Mouse (Mus musculus) cortical plate, adult 2 months (tissue): ENCODE data around the gene Tagln. TPM values are rescaled to one million over a fixed set of nuclear protein-coding genes. Genes with fewer than 3 reads are reported as not detected.
A peak's percentile ranks its signal among the peaks of the same experiment; 100 is the strongest.

ENCODE experiments used
- H3K27ac ChIP-seq: fragments of 200-500 bp; 2 replicates; pipeline ENCODE4 v1.5.1; 2012; ENCODE audit warnings: low read length, control low read depth, inconsistent platforms; ENCODE audit not compliant: insufficient read depth
- H3K4me1 ChIP-seq: fragments of 200-500 bp; 2 replicates; pipeline ENCODE4 v1.6.1; 2011; ENCODE audit warnings: low read length; ENCODE audit not compliant: control insufficient read depth, insufficient read depth
- H3K4me3 ChIP-seq: fragments of 200-500 bp; 2 replicates; pipeline ENCODE4 v1.5.1; 2011; ENCODE audit warnings: mild to moderate bottlenecking, low read length, control low read depth; ENCODE audit not compliant: insufficient read depth
- CTCF ChIP-seq: fragments of 200-500 bp; IDR thresholded peaks from 2 replicates; pipeline ENCODE4 v1.5.1; 2011; ENCODE audit warnings: mild to moderate bottlenecking, control low read depth, low read length; ENCODE audit not compliant: insufficient read depth; ENCODE audit errors: extremely low read depth
- POLR2A ChIP-seq: fragments of 200-500 bp; IDR thresholded peaks from 2 replicates; pipeline ENCODE4 v1.6.1; 2011; ENCODE audit warnings: mild to moderate bottlenecking, low read length, control low read depth; ENCODE audit not compliant: insufficient read depth; ENCODE audit errors: extremely low read depth
- polyA plus RNA-seq: library from polyadenylated mRNA; depleted of rRNA; stranded (reverse); fragments of >200 nt; gene quantifications from 2 replicates; pipeline ENCODE4 v1.2.3, GENCODE M21; 2012; rRNA removed

The Tagln gene
- 16.0 and 18.3 TPM in 2 replicates for polyA plus RNA-seq

DNA sequence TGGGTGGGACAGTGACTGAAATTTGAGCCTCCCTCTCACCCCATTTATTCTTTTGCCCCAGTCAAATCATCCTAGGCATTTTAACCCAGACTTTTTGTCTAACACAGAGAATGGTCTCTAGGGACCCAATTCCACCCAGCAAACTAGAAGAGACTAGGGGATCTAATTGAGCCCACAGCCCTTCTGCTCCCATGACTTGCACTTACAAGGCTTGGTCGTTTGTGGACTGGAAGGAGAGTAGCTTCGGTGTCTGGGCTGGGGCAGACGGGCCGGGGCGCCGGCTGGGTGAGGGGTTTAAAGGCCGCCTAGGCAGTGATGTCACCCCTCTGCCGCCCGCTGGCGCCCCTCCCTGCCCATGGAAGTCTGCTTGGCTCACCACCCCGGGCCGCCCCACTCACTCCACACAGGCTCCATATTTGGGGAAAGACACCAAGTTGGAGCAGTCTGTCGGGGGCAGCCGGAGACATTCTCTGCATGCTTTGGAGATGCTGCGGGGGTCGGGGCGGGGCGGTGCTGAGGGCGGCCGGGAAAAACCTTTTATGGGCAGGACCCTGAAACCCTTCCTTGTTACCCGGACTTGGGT lies at the start of gene Tagln:
Gene Tagln, minus strand, starts transcription at position 431 of the 583 bp plus-strand sequence.
- Histone ChIP-seq H3K4me3 (no peak within 1 kb of the TSS), H3K27ac (no peak within 1 kb of the TSS), H3K4me1 (peaks cover 3% of the 10 kb centered on the region)
- TF ChIP-seq POLR2A (no peak), CTCF (no peak)

DNA sequence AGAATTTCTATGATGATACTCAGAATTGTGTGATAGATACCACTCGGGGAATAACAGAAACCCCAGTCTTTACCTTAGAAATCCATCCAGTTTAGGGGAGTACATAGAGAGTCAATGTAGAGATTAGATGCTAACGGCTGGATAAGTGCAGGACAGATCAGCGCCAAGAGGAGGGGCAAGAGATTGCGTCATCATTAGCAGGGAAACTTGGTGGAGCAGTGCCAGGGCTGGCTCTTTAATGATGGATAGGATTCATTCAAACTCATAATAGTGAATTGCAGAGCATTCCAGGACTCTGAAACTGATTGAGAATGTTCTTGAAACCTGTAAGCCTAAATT lies 49.3 kb upstream of the Tagln start:
- peak overlapping the region; percentile 56 for H3K4me3 ChIP-seq
- TF ChIP-seq POLR2A (no peak), CTCF (no peak)
- peak overlapping the region; percentile 30 for H3K27ac ChIP-seq
- no peaks in the 10 kb centered on the region; the same call in 1 of the 2 replicates for H3K4me1 ChIP-seq

DNA sequence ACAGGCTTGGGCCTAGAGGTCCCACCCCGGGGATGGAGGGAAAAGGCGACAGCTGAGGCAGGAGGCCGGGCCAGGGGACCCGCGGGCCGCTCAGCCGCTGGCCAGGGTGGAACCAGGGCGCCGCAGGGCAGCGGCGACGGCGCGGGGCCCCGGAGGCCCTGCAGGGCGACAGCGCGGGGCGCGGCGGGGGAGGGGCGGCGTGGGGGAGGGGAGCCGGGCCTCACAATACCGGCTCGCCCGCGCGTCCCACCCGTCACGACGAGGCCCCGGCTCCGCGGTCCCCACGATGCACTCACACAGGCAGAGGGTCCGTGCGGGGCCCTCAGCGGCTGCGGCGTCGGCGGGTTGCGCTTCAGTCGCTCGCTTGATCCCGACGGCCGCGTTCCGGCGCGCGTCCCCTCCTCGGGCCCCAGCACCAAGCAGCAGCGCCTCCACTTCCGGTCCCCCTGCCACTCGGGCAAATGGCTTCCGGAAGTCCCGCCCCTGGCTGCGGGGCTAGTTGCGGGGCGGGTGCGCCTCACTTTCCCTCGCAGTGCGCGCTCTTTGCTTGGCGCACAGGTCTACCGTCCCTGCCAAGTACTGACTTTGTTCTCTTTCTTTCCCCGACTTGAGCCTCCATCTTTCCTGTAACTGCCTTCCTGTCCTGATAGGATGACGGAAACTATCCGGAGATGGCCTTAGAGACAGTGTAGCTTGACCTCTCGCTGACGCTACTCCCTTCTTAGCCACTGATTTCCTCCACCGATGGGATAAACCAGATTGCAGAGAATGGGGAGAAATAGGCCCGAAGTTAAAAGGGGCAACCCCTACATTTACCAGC lies 48.8 kb upstream of the Tagln start:
- peak; percentile 89 for TF ChIP-seq POLR2A
- TF ChIP-seq CTCF, result no peak
- Histone ChIP-seq H3K27ac (peak overlapping the region; percentile 30), H3K4me3 (peak overlapping the region; percentile 56), H3K4me1 (no peaks in the 10 kb centered on the region; the same call in 1 of the 2 replicates)

DNA sequence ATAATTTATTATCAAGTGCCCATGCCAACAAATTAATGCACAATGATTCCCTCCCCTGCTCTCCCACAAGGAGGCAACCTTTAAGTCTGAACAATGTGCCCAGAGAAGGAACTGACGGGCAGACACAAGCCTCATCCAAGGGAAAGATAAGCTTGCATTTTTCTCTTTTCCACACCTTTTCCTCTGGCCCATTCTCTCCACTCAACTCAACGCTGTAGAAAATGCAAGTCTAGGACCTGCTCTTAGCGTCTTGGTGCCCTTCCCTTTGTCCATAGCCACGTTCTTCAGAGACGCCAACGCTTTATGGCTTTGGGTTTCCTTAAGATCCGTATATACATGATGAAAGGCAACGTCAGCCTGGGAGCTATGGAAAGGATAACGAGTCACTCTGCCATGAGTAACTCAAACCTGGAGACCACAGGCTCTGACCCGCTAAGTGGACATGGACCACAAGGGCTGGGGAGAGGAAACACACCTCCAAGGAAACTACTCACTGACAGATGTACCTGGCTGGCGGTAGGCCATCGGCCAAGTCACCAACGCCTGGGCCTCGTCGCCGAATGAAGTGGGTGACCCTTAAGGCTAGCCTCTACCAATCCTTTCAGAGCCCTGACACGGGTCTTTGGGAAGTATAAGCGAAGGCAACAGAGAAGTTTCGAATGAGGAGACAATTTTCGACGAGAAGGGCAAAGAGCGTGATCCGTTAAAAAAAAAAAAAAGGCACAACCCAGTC lies 48.0 kb upstream of the Tagln start:
- TF ChIP-seq POLR2A, result no peak
- TF ChIP-seq CTCF, result no peak
- Histone ChIP-seq H3K4me1 (no peaks in the 10 kb centered on the region; the same call in 1 of the 2 replicates), H3K4me3 (peak overlapping the region; percentile 56), H3K27ac (0 out of 2 replicates have a peak overlapping the region, but pooled peaks have one; percentile 10)

DNA sequence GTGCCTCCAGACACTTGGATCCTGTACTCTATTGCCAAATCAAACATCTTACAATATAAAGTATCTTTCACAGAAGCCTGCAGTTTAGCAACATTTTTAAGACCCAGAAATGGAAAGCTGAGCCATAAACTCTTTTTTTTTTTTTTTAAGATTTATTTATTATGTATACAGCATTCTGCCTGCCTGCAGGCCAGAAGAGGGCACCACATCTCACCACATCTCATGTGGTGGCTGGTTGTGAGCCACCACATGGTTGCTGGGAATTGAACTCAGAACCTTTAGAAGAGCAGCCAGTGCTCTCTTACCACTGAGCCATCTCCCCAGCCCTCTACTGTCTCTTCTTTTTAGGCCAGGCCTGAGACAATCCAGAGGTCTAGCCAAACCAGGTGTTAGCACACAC lies 45.5 kb upstream of the Tagln start:
- H3K4me1 ChIP-seq, result no peaks in the 10 kb centered on the region; the same call in 1 of the 2 replicates
- H3K4me3 ChIP-seq, result no peak overlapping the region
- TF ChIP-seq POLR2A (no peak), CTCF (no peak)
- no peak overlapping the region for H3K27ac ChIP-seq

DNA sequence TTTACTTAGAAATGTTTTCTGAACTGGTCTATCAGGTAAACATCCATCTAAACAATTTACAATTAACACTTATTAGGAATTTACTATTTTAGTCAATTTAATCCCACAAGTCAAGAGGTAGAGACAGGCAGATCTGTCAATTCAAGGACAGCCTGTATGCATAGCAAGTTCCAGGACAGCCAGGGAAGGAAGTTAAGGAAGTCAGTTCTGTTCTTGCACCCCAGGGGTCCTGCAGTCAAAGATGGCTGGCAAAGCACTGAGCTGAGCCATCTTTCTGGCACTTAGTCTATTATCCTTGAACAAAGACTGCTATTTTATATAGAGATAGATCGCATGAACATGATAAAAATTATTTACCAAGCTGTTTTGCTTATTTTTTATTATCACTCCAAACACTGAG lies 44.8 kb upstream of the Tagln start:
- TF ChIP-seq POLR2A, result no peak
- TF ChIP-seq CTCF, result no peak
- Histone ChIP-seq H3K4me3 (no peak overlapping the region), H3K27ac (no peak overlapping the region), H3K4me1 (no peaks in the 10 kb centered on the region; the same call in 1 of the 2 replicates)

DNA sequence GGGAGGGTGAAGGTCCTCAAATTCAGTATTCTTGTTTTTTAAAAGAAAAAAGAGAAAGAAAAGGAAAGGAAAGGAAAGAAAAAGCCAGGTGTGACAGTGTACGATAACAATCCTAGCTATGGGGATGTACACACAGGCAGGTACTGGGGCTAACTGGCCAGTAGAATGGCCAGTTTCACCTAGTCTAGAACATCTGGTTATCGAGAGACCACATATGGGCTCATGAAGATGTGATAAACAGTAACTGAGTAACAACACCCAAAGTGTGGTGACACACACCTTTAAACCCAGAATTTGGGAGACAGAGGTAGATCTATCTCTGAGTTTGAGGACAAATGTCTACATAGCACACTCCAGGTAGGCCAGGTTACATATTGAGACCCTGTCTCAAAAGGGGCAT lies 43.9 kb upstream of the Tagln start:
- Histone ChIP-seq H3K27ac (no peak overlapping the region), H3K4me3 (no peak overlapping the region), H3K4me1 (no peaks in the 10 kb centered on the region; the same call in 1 of the 2 replicates)
- TF ChIP-seq POLR2A (no peak), CTCF (no peak)

DNA sequence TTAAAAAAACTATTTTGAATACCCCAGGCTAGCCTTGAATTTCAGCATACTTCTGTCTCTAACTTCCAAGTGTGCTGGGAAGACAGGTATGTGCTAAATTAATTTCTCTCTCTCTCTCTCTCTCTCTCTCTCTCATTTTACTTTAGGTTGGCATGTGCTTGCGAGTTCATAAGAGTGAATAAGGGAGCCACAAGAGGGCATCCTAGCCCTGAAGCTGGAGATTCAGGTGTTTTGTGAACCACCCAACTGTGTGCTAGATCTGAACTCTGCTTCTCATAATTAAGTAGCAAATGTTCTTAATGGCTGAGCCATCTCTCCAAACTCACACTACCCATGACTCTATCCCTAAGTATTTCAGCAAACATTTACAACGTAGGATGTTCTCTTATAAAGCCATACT lies 41.0 kb upstream of the Tagln start:
- no peak for TF ChIP-seq POLR2A
- TF ChIP-seq CTCF, result peak; percentile 34
- Histone ChIP-seq H3K27ac (no peak overlapping the region), H3K4me3 (no peak overlapping the region), H3K4me1 (no peaks in the 10 kb centered on the region; the same call in 1 of the 2 replicates)

DNA sequence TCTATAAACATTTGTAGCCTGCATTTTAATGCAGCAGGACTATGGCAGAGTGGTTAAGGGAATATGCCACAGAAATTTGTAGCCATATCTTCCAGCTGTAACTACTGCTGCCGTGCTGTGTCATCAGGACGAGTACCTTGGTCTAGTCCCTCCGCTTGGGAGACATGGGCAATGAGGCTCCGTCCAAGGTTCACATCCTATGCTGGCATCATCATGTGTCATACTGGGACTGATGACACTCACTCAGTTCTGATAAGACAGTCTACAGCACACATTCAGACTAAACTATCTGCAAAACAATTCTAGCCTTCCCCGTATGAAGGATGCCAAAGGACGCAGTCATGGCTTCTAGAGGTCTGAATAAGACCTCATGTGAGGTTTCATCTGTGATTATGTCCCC lies 27.7 kb upstream of the Tagln start:
- Histone ChIP-seq H3K27ac (no peak overlapping the region; the same call in 1 of the 2 replicates), H3K4me3 (no peak overlapping the region), H3K4me1 (peaks cover 4% of the 10 kb centered on the region; the same call in 1 of the 2 replicates)
- no peak for TF ChIP-seq POLR2A
- TF ChIP-seq CTCF, result no peak
